Mouse (Mus musculus): Measurements from ENCODE around the gene Izumo4. TPM values are rescaled to one million over a fixed set of nuclear protein-coding genes. Genes with fewer than 3 reads are reported as not detected.

Izumo4 gene
- polyA plus RNA-seq, 1 experiment from 2014 or later = 24.9 TPM

- H3K4me1 ChIP-seq = peaks cover 27% of the 10 kb centered on the region
- no peak overlapping the region for H3K9ac ChIP-seq (replicated peaks)
- no peak overlapping the region for H3K4me2 ChIP-seq (replicated peaks)
- H3K27ac ChIP-seq (replicated peaks) = no peak overlapping the region
- H3K27me3 ChIP-seq = no peaks in the 10 kb centered on the region
- H3K4me3 ChIP-seq = no peak overlapping the region
- no peaks in the 10 kb centered on the region for H3K9me3 ChIP-seq
- H3K36me3 ChIP-seq = peaks cover 47% of the 10 kb centered on the region
- WGBS = 65% methylated on average over 3 of the region's 3 CpGs
- ATAC-seq (ENCODE audit: low FRiP score, low read depth) = no peak
Observed at GRCm38 (mm10) chr10:80705033-80705432, 3.0 kb downstream of the Izumo4 start.

GRCm38 (mm10) chr10:80705479-80705878, 3.5 kb downstream of the Izumo4 start:
- H3K4me1 ChIP-seq = peaks cover 23% of the 10 kb centered on the region
- H3K27ac ChIP-seq (replicated peaks) = no peak overlapping the region
- WGBS = 80% methylated on average over 3 of the region's 3 CpGs
- H3K9me3 ChIP-seq = no peaks in the 10 kb centered on the region
- H3K27me3 ChIP-seq = no peaks in the 10 kb centered on the region
- no peak overlapping the region for H3K4me2 ChIP-seq (replicated peaks)
- H3K9ac ChIP-seq (replicated peaks) = no peak overlapping the region
- H3K36me3 ChIP-seq = peaks cover 51% of the 10 kb centered on the region
- no peak for ATAC-seq (ENCODE audit: low FRiP score, low read depth)
- H3K4me3 ChIP-seq = no peak overlapping the region

- Histone ChIP-seq H3K4me3 (no peak overlapping the region), H3K27me3 (no peaks in the 10 kb centered on the region), H3K4me2 (replicated peaks) (no peak overlapping the region), H3K27ac (replicated peaks) (no peak overlapping the region), H3K4me1 (no peaks in the 10 kb centered on the region), H3K36me3 (peaks cover 99% of the 10 kb centered on the region), H3K9me3 (no peaks in the 10 kb centered on the region), H3K9ac (replicated peaks) (no peak overlapping the region)
- WGBS = 91% methylated on average over 3 of the region's 3 CpGs
- no peak for ATAC-seq (ENCODE audit: low FRiP score, low read depth)
Observed at GRCm38 (mm10) chr10:80710834-80711233, 8.8 kb downstream of the Izumo4 start.

GRCm38 (mm10) chr10:80717281-80717680, 15.3 kb downstream of the Izumo4 start:
- Histone ChIP-seq H3K9ac (replicated peaks) (no peak overlapping the region), H3K4me1 (no peaks in the 10 kb centered on the region), H3K36me3 (peaks cover 98% of the 10 kb centered on the region), H3K27ac (replicated peaks) (no peak overlapping the region), H3K4me2 (replicated peaks) (no peak overlapping the region), H3K4me3 (no peak overlapping the region), H3K9me3 (no peaks in the 10 kb centered on the region), H3K27me3 (no peaks in the 10 kb centered on the region)
- no peak for ATAC-seq (ENCODE audit: low FRiP score, low read depth)
- WGBS = 82% methylated on average over 1 of the region's 1 CpGs

GRCm38 (mm10) chr10:80727369-80728127, 25.6 kb downstream of the Izumo4 start:
- Histone ChIP-seq H3K36me3 (peaks cover 96% of the 10 kb centered on the region), H3K27ac (replicated peaks) (no peak overlapping the region), H3K9me3 (no peaks in the 10 kb centered on the region), H3K4me1 (no peaks in the 10 kb centered on the region), H3K27me3 (no peaks in the 10 kb centered on the region), H3K9ac (replicated peaks) (no peak overlapping the region), H3K4me3 (no peak overlapping the region), H3K4me2 (replicated peaks) (no peak overlapping the region)
- no peak for ATAC-seq (ENCODE audit: low FRiP score, low read depth)
- 87% methylated on average over 5 of the region's 5 CpGs for WGBS

DNA sequence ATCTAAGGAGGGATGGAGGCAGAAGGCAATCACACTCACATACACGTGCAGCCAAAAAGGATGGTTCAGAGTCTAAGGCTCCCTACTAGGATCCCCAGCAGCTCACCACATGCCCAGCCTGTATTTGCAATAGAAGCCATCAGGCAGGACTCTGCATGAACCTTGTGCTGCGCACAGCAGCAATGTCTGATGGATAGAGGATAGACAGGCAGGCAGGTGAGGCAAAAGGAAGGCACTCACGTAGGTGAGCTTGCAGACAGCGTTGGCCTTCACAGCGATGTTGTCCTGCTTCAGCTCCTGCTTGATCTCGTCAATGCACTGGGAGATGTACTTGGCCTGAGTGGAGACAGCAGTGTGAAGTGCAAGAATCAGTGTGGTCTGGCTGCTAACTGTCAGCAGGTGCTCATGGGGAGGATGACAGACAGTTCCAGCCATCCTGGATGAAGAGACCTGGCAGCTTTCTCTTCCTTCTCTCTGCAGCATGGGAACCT, 30.7 kb downstream of the Izumo4 start:
- ATAC-seq (ENCODE audit: low FRiP score, low read depth) = no peak
- H3K36me3 ChIP-seq = peaks cover 68% of the 10 kb centered on the region

DNA sequence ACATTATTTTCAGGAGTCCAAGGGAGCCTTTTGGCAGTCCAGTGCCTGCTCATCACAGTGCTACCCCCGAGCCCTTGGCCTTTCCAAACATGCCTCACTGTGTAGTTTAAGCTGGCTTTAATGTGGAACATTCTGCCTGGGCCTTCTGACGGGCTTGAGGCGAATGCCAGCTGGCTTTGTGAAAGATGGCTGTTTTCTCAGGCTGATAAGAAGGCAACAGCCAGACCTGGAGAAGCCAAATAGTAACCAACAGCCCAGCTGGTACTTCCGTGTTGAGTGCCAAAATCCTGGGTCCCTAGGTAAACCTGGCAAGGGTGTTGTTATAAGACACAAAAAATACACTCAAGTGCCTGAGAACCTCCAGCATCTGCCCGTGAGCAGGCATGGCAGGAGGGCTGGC, 34.7 kb downstream of the Izumo4 start:
- H3K9ac ChIP-seq (replicated peaks) = no peak overlapping the region
- H3K27ac ChIP-seq (replicated peaks) = no peak overlapping the region
- H3K4me1 ChIP-seq = peaks cover 21% of the 10 kb centered on the region
- ATAC-seq (ENCODE audit: low FRiP score, low read depth) = no peak
- H3K36me3 ChIP-seq = peaks cover 30% of the 10 kb centered on the region
- H3K4me2 ChIP-seq (replicated peaks) = no peak overlapping the region
- H3K4me3 ChIP-seq = no peak overlapping the region
- 88% methylated on average over 5 of the region's 5 CpGs for WGBS
- H3K9me3 ChIP-seq = no peaks in the 10 kb centered on the region
- no peaks in the 10 kb centered on the region for H3K27me3 ChIP-seq

More for the DNA sequence above, 30.7 kb downstream of the Izumo4 start:
- H3K9ac ChIP-seq (replicated peaks) = no peak overlapping the region
- 93% methylated on average over 6 of the region's 6 CpGs for WGBS
- H3K9me3 ChIP-seq = no peaks in the 10 kb centered on the region
- H3K4me1 ChIP-seq = no peaks in the 10 kb centered on the region
- no peak overlapping the region for H3K4me3 ChIP-seq
- H3K27me3 ChIP-seq = no peaks in the 10 kb centered on the region
- no peak overlapping the region for H3K4me2 ChIP-seq (replicated peaks)
- H3K27ac ChIP-seq (replicated peaks) = no peak overlapping the region

- H3K27me3 ChIP-seq = no peaks in the 10 kb centered on the region
- H3K9me3 ChIP-seq = no peaks in the 10 kb centered on the region
- WGBS = 78% methylated on average over 1 of the region's 1 CpGs
- no peak overlapping the region for H3K9ac ChIP-seq (replicated peaks)
- H3K36me3 ChIP-seq = peaks cover 13% of the 10 kb centered on the region; the same call in 1 of the 2 replicates
- no peak overlapping the region for H3K4me3 ChIP-seq
- no peak overlapping the region for H3K4me2 ChIP-seq (replicated peaks)
- no peak for ATAC-seq (ENCODE audit: low FRiP score, low read depth)
- H3K4me1 ChIP-seq = peaks cover 25% of the 10 kb centered on the region
- no peak overlapping the region for H3K27ac ChIP-seq (replicated peaks)
Observed at GRCm38 (mm10) chr10:80738657-80739056, 36.7 kb downstream of the Izumo4 start.

- Histone ChIP-seq H3K36me3 (peaks cover 6% of the 10 kb centered on the region; the same call in 1 of the 2 replicates), H3K4me1 (peaks cover 25% of the 10 kb centered on the region), H3K27ac (replicated peaks) (no peak overlapping the region), H3K9ac (replicated peaks) (peak overlapping the region; percentile 99), H3K27me3 (no peaks in the 10 kb centered on the region), H3K9me3 (no peaks in the 10 kb centered on the region), H3K4me3 (peak overlapping the region; percentile 97), H3K4me2 (replicated peaks) (peak overlapping the region; percentile 99)
- no peak for ATAC-seq (ENCODE audit: low FRiP score, low read depth)
- 33% methylated on average over 5 of the region's 5 CpGs for WGBS
Observed at GRCm38 (mm10) chr10:80741146-80741545, 39.2 kb downstream of the Izumo4 start.

DNA sequence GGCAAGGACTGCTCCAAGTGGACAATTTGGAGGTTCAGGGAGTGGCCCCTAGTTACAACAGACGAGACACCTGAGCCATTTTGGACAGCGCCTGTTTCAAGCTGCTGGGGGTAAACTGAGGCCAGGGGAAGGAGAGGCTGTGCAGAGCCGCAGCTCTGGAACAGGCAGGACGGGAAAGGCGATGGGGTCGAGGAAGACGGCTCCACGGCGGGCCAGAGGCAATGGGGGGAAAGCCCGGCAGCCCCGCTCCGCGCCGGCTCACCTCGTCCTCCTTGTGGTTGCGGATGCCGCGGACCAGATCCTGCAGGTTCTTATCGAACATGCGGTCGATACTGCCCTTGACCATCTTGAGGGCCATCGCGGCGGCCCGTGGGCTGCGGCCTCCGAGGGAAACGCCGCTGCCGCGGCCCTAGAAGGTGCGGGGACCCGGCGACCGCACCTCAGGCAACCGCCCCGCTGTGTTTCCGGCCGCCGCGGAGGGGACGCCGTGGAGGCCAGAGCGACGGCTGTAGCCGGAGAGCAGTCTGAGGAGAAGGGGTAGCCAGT, 39.7 kb downstream of the Izumo4 start:
- no peak; the same call in 1 of the 2 replicates for ATAC-seq (ENCODE audit: low FRiP score, low read depth)
- under 1% methylated on average over 46 of the region's 46 CpGs for WGBS

DNA sequence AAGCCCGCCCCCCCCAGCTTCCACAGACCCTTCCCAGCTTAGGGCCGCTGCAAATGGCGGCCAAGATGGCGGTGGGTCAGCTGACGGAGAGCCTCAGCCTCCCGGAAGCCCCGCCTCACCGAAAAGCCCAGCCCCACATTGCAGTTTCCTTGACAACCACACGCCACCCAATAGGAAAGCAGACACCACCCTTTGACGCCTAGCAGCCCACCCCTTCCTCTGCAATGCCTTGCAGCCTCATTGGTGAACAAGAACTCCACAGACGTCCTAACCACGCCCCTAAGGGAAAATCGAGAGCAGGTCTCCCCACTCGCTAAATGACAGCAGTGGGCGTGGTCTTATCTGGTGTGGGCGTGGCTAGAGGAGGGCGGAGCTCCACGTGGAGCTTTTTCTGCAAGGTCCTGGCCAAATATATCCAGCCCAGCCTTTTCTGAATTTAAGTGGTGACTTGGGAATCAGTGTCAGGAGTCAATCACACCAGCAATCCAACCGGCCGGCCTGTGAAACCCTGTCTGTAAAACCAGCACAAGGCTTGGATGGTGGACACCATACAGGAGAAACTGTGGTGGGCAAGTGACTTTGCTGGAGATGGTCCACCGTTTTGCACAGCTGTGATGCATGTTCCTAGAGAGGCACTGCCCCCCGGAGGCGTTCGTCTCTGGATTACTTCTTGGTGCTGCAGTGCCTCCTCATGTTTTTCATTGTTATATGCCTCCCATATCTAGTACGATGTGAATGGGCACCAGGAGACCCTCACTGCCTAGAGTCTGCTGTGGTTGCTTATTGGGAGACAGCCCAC, 40.4 kb downstream of the Izumo4 start, which contains the start of gene Ap3d1:
Ap3d1 (minus strand) TSS at position 85 of the 799 bp plus-strand sequence.
- Histone ChIP-seq H3K4me2 (replicated peaks) (peak within 1 kb of the TSS; percentile 99), H3K27me3 (no peaks in the 10 kb centered on the region), H3K9ac (replicated peaks) (peak within 1 kb of the TSS; percentile 99), H3K27ac (replicated peaks) (peak within 1 kb of the TSS; percentile 76), H3K36me3 (no peaks in the 10 kb centered on the region), H3K4me1 (peaks cover 25% of the 10 kb centered on the region), H3K9me3 (no peaks in the 10 kb centered on the region), H3K4me3 (peak within 1 kb of the TSS; percentile 97)
- 3% methylated on average over 25 of the region's 25 CpGs for WGBS
- peak; percentile 99 for ATAC-seq (ENCODE audit: low FRiP score, low read depth)

More for the DNA sequence above, 39.7 kb downstream of the Izumo4 start:
- Histone ChIP-seq H3K9me3 (no peaks in the 10 kb centered on the region), H3K36me3 (peaks cover 4% of the 10 kb centered on the region; the same call in 1 of the 2 replicates), H3K4me3 (peak overlapping the region; percentile 97), H3K4me2 (replicated peaks) (peak overlapping the region; percentile 99), H3K4me1 (peaks cover 25% of the 10 kb centered on the region), H3K9ac (replicated peaks) (peak overlapping the region; percentile 99), H3K27me3 (no peaks in the 10 kb centered on the region), H3K27ac (replicated peaks) (peak overlapping the region; percentile 76)
